Mouse (Mus musculus) forebrain, embryonic 11.5 days (tissue): Measurements from ENCODE around the gene Ubl3. TPM values are rescaled to one million over a fixed set of nuclear protein-coding genes. Genes with fewer than 3 reads are reported as not detected.

Experiments used
- ATAC-seq: fragments of 200-750 bp; cut with Nextera tagmentation; replicated peaks from 2 replicates; pipeline ENCODE4 v1.8.0; 2017; ENCODE audit warnings: moderate TSS enrichment; ENCODE audit not compliant: low FRiP score
- DNase-seq: peaks from one replicate; pipeline ENCODE4 v3.0.0-alpha.2; 2017; ENCODE audit warnings: low spot score
- H3K27ac ChIP-seq: fragments of 300-500 bp; sonication (generic); 2 replicates; pipeline ENCODE4 v1.5.1; 2014; ENCODE audit warnings: low read depth, low read length
- H3K27me3 ChIP-seq: fragments of 300-500 bp; sonication (generic); 2 replicates; pipeline ENCODE4 v1.6.1; 2014; ENCODE audit warnings: mild to moderate bottlenecking, low read length, mixed read lengths; ENCODE audit not compliant: control insufficient read depth, insufficient read depth
- H3K36me3 ChIP-seq: fragments of 300-500 bp; sonication (generic); 2 replicates; pipeline ENCODE4 v1.6.1; 2014; ENCODE audit warnings: mild to moderate bottlenecking, low read length, moderate library complexity, mixed read lengths; ENCODE audit not compliant: control insufficient read depth, insufficient read depth
- H3K4me1 ChIP-seq: fragments of 300-500 bp; sonication (generic); replicated peaks from 2 replicates; pipeline ENCODE4 v1.6.1; 2014; ENCODE audit warnings: low read length, mixed read lengths; ENCODE audit not compliant: control insufficient read depth, insufficient read depth
- H3K4me2 ChIP-seq: fragments of 300-500 bp; sonication (generic); 2 replicates; pipeline ENCODE4 v1.6.1; 2014; ENCODE audit warnings: low read depth, mild to moderate bottlenecking, low read length, moderate library complexity, mixed read lengths; ENCODE audit not compliant: severe bottlenecking
- H3K4me3 ChIP-seq: fragments of 300-500 bp; sonication (generic); 2 replicates; pipeline ENCODE4 v1.5.1; 2014; ENCODE audit warnings: low read depth, low read length
- H3K9ac ChIP-seq: fragments of 300-500 bp; sonication (generic); 2 replicates; pipeline ENCODE4 v1.6.1; 2014; ENCODE audit warnings: low read length
- H3K9me3 ChIP-seq: fragments of 300-500 bp; sonication (generic); 2 replicates; pipeline ENCODE4 v1.6.1; 2016; ENCODE audit warnings: low read length, mixed read lengths; ENCODE audit not compliant: control insufficient read depth
- WGBS: fragments of 180-500 bp; shearing (Covaris S2); extraction: QIAGEN DNeasy Blood & Tissue Kit; methylation state at CpG from one replicate; pipeline ENCODE4 v1.1.7; 2014; 5-methylcytosine and 5-hydroxymethylcytosine counted together
- polyA plus RNA-seq: library from polyadenylated mRNA; unstranded; fragments of >200 nt; fragmentation: Nextera tagmentation; extraction: Ambion mirVana; gene quantifications from 2 replicates; pipeline ENCODE4 v1.2.1, GENCODE M21; 2014

Ubl3 gene
- polyA plus RNA-seq, 1 experiment from 2014 or later: 84.2 TPM

DNA sequence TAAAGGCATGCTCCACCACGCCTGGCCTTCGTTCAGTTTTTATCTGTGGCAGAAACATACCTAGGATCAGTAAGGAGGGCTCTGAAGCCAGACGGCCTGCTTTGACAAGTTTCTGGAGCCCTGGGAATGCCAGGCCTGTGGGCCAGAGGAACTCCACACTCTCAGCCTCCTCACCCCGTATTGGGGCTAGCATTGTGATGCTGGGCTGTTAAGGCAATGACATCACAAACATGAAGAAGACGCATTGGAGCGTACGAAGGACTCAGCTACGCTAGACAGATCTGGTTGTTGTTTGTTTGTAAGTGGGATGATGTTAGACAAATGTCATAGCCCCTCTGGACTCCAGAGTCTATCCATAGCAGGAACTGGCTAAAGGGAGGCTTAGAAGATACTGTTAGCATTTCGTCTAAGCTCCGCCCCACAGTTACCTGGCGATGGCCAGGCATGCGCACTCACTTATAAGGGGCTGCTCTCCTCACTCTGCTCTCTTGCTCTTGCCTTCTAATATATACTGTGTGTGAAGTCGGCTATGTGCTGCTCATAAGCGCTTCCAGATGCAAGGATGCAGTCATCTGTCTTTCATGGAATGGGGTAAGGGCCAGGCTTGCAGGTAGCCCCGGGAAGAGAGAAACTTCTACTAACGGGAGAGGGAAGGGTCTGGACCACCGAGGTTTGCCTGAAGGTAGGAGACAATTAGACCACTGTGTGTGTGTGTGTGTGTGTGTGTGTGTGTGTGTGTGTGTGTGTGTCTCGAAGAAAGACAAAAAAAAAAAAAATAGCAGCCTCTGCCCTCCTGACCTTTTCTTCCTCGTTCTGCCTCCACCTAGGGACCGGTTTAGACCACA, 38.2 kb upstream of the Ubl3 start:
- no peak overlapping the region for H3K4me3 ChIP-seq
- ATAC-seq (no peak), DNase-seq (no peak)
- WGBS: 65% methylated on average over 20 of the region's 20 CpGs
- H3K27ac ChIP-seq: no peak overlapping the region
- no peaks in the 10 kb centered on the region for H3K9me3 ChIP-seq
- H3K4me1 ChIP-seq: peaks cover 9% of the 10 kb centered on the region; the same call in 1 of the 2 replicates
- H3K9ac ChIP-seq: no peak overlapping the region
- H3K27me3 ChIP-seq: no peaks in the 10 kb centered on the region
- H3K36me3 ChIP-seq: no peaks in the 10 kb centered on the region
- H3K4me2 ChIP-seq: no peak overlapping the region

DNA sequence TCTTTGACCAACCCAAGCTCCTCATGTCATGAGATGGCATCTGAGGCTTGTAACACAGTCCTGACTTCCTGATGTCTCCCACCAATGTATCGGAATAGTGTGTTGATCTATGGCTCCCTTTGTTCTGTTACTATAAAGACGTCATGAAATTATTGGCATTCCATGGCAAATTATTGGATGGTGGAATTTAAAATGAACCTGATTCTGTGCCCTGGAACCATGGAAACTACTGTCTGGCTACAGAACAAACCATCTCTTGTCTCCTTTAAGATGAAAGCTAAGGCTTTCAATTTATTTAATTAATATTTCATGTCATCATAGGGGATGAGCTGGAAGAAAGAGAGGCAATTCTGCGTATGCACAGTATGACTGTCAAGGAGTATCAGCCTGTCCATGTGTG, 36.4 kb upstream of the Ubl3 start:
- H3K4me2 ChIP-seq: no peak overlapping the region
- WGBS: 84% methylated on average over 3 of the region's 3 CpGs
- no peaks in the 10 kb centered on the region for H3K9me3 ChIP-seq
- H3K27ac ChIP-seq: no peak overlapping the region
- DNase-seq (no peak), ATAC-seq (no peak)
- no peaks in the 10 kb centered on the region for H3K36me3 ChIP-seq
- no peak overlapping the region for H3K4me3 ChIP-seq
- no peak overlapping the region for H3K9ac ChIP-seq
- no peaks in the 10 kb centered on the region for H3K27me3 ChIP-seq
- peaks cover 9% of the 10 kb centered on the region; the same call in 1 of the 2 replicates for H3K4me1 ChIP-seq

DNA sequence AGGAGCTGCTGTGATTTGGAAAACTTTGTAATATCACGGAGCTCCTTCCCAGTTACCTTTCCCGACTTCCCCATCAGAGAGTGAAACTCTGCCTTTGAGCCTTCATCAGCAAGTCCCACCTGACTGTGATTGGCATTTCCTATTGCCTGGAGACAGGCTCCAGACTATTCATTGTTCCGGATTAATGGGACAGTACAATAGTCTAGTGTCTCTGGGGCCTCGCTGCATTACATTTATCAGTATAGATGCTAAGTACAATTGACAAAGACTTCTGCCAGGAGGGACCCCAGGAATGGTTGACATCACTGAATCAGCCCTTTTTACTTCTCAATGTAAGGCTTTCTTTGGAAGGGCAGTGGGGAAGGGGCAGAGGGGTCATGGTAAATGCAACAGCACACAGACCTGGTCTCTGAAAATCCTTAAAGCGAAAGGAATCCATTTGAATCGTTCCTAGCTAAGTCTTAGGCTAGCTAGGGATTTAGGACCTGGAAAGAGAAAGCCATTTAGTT, 35.6 kb upstream of the Ubl3 start:
- ATAC-seq (no peak), DNase-seq (no peak)
- Histone ChIP-seq H3K4me3 (no peak overlapping the region), H3K9ac (no peak overlapping the region), H3K4me1 (peaks cover 2% of the 10 kb centered on the region; the same call in 1 of the 2 replicates), H3K27ac (no peak overlapping the region), H3K36me3 (no peaks in the 10 kb centered on the region), H3K9me3 (no peaks in the 10 kb centered on the region), H3K27me3 (no peaks in the 10 kb centered on the region), H3K4me2 (no peak overlapping the region)
- WGBS: 26% methylated on average over 6 of the region's 6 CpGs

DNA sequence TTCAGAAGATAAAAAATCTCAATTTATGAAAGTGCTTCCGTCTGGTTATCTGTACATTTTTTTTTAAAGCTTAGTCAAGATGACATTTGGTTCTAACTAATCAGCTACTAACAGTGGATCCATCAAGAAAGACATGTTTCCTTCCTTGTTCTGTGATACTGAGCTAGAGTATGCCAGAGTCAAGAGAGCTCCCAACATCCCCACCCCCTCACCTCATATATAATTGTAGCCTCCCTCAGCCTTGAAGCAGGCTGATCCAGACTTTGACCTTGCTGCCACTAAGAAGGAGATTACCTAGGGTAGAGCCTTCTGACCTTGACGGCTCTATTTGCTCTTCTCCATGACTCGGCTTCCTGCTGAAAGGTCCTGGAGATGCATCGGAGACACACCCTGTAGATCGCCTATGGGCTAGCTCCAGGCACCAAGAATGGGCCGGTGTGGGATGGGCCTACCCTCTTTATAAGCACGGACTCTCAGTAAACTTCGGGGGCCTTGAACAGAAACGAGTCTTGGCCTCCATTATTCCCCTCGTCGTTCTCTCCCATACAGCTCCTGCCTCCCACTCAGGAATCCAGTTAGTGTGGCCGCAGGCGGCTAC, 27.9 kb upstream of the Ubl3 start:
- Histone ChIP-seq H3K4me1 (no peaks in the 10 kb centered on the region), H3K27me3 (no peaks in the 10 kb centered on the region), H3K4me2 (no peak overlapping the region), H3K9me3 (no peaks in the 10 kb centered on the region), H3K9ac (no peak overlapping the region), H3K4me3 (no peak overlapping the region), H3K36me3 (no peaks in the 10 kb centered on the region), H3K27ac (no peak overlapping the region)
- WGBS: 90% methylated on average over 13 of the region's 13 CpGs
- no peak for DNase-seq
- no peak for ATAC-seq

DNA sequence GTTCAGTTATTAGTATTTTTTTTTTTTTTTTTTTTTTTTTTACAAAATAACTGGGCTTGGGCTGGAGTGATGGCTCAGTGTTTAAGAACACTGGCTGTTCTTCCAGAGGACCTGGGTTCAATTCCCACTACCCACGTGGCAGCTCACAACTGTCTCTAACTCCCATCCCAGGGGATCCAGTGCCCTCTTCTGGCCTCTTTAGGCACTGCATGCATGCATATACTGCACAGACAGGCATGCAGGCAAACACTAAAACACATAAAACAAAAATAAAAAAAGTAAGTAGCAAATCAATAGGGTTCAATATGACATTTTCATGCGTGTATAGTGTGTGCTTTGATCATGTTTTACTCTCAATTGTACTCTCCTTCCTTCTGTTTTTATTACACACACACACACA, 26.6 kb upstream of the Ubl3 start:
- peaks cover 2% of the 10 kb centered on the region; the same call in 1 of the 2 replicates for H3K4me1 ChIP-seq
- no peak overlapping the region for H3K9ac ChIP-seq
- H3K9me3 ChIP-seq: no peaks in the 10 kb centered on the region
- H3K36me3 ChIP-seq: no peaks in the 10 kb centered on the region
- ATAC-seq: no peak
- H3K27ac ChIP-seq: no peak overlapping the region
- WGBS: 91% methylated on average over 2 of the region's 2 CpGs
- no peaks in the 10 kb centered on the region for H3K27me3 ChIP-seq
- DNase-seq: no peak
- H3K4me3 ChIP-seq: no peak overlapping the region
- no peak overlapping the region for H3K4me2 ChIP-seq

DNA sequence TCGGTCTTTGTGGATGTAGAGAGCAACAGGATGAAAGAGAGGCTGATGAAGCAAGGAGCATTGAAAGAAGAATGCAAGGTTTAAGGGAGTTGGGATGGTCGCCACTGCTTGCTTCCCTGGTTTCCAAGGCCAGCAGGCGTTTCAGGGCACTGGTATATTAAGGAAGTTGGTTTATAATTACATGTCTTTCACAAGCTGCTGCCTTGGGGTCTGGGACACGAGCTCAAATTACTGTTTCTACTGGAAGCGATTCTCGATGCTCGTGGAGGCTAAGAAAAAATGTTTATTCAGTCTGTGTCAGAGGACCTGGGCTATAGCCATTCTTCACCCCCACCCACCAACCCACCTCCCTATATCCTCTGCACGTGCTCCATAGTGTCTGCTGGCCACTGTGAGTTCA, 25.8 kb upstream of the Ubl3 start:
- no peak overlapping the region for H3K4me2 ChIP-seq
- ATAC-seq: no peak
- no peaks in the 10 kb centered on the region for H3K36me3 ChIP-seq
- H3K4me3 ChIP-seq: no peak overlapping the region
- peaks cover 2% of the 10 kb centered on the region; the same call in 1 of the 2 replicates for H3K4me1 ChIP-seq
- no peaks in the 10 kb centered on the region for H3K27me3 ChIP-seq
- DNase-seq: no peak
- no peak overlapping the region for H3K9ac ChIP-seq
- H3K27ac ChIP-seq: no peak overlapping the region
- 77% methylated on average over 8 of the region's 8 CpGs for WGBS
- no peaks in the 10 kb centered on the region for H3K9me3 ChIP-seq

DNA sequence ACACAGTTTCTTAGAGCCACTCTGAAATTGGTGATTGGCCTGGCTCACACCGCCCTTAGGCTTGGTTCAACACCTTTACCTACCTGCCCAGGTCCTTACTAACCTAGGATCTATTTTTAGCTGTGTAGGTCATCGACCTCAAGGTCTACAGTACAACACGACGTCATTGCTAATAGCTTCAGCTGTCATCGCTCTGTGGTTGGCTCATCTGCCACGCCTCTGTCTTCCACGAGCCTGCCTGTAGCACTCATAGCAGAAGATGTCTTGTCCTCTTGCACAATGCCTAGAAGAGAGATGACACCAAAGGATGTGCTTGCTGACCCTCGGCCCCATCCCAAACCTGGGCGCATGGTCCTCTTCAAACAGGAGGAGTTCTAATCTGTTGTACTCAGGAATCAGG, 24.7 kb upstream of the Ubl3 start:
- Histone ChIP-seq H3K9me3 (no peaks in the 10 kb centered on the region), H3K4me3 (no peak overlapping the region), H3K27ac (no peak overlapping the region), H3K36me3 (no peaks in the 10 kb centered on the region), H3K4me2 (no peak overlapping the region), H3K9ac (no peak overlapping the region), H3K4me1 (peaks cover 2% of the 10 kb centered on the region; the same call in 1 of the 2 replicates), H3K27me3 (no peaks in the 10 kb centered on the region)
- WGBS: 90% methylated on average over 9 of the region's 9 CpGs
- no peak for ATAC-seq
- DNase-seq: no peak

DNA sequence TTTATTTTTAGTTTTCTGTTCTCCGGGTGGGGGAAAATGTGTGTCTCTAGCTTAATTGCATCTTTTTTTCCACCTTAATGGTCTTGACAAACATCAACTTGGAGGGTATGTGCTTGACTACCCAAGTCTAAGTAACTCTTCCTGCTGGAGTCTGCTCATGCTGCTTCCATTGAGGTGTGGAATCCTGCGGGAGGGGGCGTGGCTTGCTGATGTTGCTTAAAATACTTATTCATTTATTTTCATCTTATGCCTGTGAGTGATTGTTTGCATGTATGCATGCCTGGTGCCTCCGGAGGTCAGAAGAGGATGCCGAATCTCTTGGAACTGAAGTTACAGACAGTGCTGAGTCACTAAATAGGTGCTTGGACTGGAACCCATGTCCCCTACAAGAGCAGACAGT, 22.6 kb upstream of the Ubl3 start:
- no peak overlapping the region for H3K27ac ChIP-seq
- WGBS: 78% methylated on average over 5 of the region's 5 CpGs

More for the DNA sequence above, 22.6 kb upstream of the Ubl3 start:
- H3K4me2 ChIP-seq: no peak overlapping the region
- H3K9me3 ChIP-seq: no peaks in the 10 kb centered on the region
- no peaks in the 10 kb centered on the region for H3K27me3 ChIP-seq
- DNase-seq: no peak
- ATAC-seq: no peak
- H3K9ac ChIP-seq: no peak overlapping the region
- H3K4me1 ChIP-seq: peaks cover 2% of the 10 kb centered on the region; the same call in 1 of the 2 replicates
- no peak overlapping the region for H3K4me3 ChIP-seq
- no peaks in the 10 kb centered on the region for H3K36me3 ChIP-seq
